Mouse (Mus musculus) heart, postnatal 0 days (tissue): ENCODE results near the gene Tmem86a. TPM values are rescaled to one million over a fixed set of nuclear protein-coding genes. Genes with fewer than 3 reads are reported as not detected.

Source experiments
- ATAC-seq: fragments of 200-750 bp; cut with Nextera tagmentation; 2 replicates; pipeline ENCODE4 v1.8.0; 2017; ENCODE audit warnings: low read depth, moderate number of reproducible peaks, moderate library complexity; ENCODE audit not compliant: insufficient read depth
- DNase-seq: peaks from one replicate; pipeline ENCODE4 v3.0.0-alpha.2; 2016; ENCODE audit warnings: low spot score
- H3K27ac ChIP-seq: fragments of 300-500 bp; sonication (generic); 2 replicates; pipeline ENCODE4 v1.5.1; 2014; ENCODE audit warnings: low read depth, mild to moderate bottlenecking
- H3K27me3 ChIP-seq: fragments of 300-500 bp; sonication (generic); 2 replicates; pipeline ENCODE4 v1.6.1; 2014; ENCODE audit warnings: low read length, mixed read lengths; ENCODE audit not compliant: control insufficient read depth, insufficient read depth
- H3K36me3 ChIP-seq: fragments of 300-500 bp; sonication (generic); replicated peaks from 2 replicates; pipeline ENCODE4 v1.6.1; 2014; ENCODE audit warnings: low read length, mixed read lengths; ENCODE audit not compliant: control insufficient read depth, insufficient read depth
- H3K4me1 ChIP-seq: fragments of 300-500 bp; sonication (generic); 2 replicates; pipeline ENCODE4 v1.6.1; 2014; ENCODE audit warnings: antibody characterized with exemption; ENCODE audit not compliant: control insufficient read depth, insufficient read depth
- H3K4me2 ChIP-seq: fragments of 300-500 bp; sonication (generic); 2 replicates; pipeline ENCODE4 v1.6.1; 2014; ENCODE audit warnings: low read depth, mild to moderate bottlenecking, low read length, moderate library complexity
- H3K4me3 ChIP-seq: fragments of 300-500 bp; sonication (generic); 2 replicates; pipeline ENCODE4 v1.5.1; 2014; ENCODE audit warnings: low read depth, low read length
- H3K9ac ChIP-seq: fragments of 300-500 bp; sonication (generic); replicated peaks from 2 replicates; pipeline ENCODE4 v1.6.1; 2014; ENCODE audit warnings: low read depth, low read length, mixed read lengths
- H3K9me3 ChIP-seq: fragments of 300-500 bp; sonication (generic); replicated peaks from 2 replicates; pipeline ENCODE4 v1.6.1; 2016; ENCODE audit warnings: low read length; ENCODE audit not compliant: control insufficient read depth
- CTCF ChIP-seq: IDR thresholded peaks from 2 replicates; pipeline ENCODE4 v1.5.1; 2016; ENCODE audit warnings: antibody characterized with exemption, control low read depth, low read depth
- EP300 ChIP-seq: IDR thresholded peaks from 2 replicates; pipeline ENCODE4 v1.6.1; 2016; ENCODE audit warnings: antibody characterized with exemption, low read depth
- WGBS: fragments of 180-500 bp; shearing (Covaris S2); extraction: QIAGEN DNeasy Blood & Tissue Kit; methylation state at CpG from one replicate; pipeline ENCODE4 v1.1.7; 2014; 5-methylcytosine and 5-hydroxymethylcytosine counted together
- polyA plus RNA-seq: library from polyadenylated mRNA; unstranded; fragments of >200 nt; fragmentation: Nextera tagmentation; extraction: Ambion mirVana; gene quantifications from 2 replicates; pipeline ENCODE4 v1.2.1, GENCODE M21; 2015
- total RNA-seq: library from RNA; depleted of rRNA; stranded (reverse); fragments of >200 nt; gene quantifications from 2 replicates; pipeline ENCODE4 v1.2.3, GENCODE M21; 2014; ENCODE audit warnings: low replicate concordance

Gene Tmem86a
- total and polyA plus RNA-seq, 2 experiments from 2014 or later, result 18.5 to 32.0 TPM

GRCm38 (mm10) chr7:47015390-47016065 is 34.9 kb upstream of the Tmem86a start:
- ATAC-seq, result peak; percentile 99
- Histone ChIP-seq H3K9me3 (no peaks in the 10 kb centered on the region), H3K4me3 (no peak overlapping the region), H3K27ac (peak overlapping the region; percentile 90), H3K9ac (peak overlapping the region; percentile 20; the same call in 1 of the 2 replicates), H3K4me1 (peaks cover 18% of the 10 kb centered on the region), H3K36me3 (no peaks in the 10 kb centered on the region), H3K4me2 (peak overlapping the region; percentile 41), H3K27me3 (no peaks in the 10 kb centered on the region)
- 5% methylated on average over 6 of the region's 6 CpGs for WGBS
- peak; percentile 88 for DNase-seq
- peak; percentile 68; the same call in 1 of the 2 replicates for TF ChIP-seq EP300
- TF ChIP-seq CTCF, result peak; percentile 83

- no peak for ATAC-seq
- 62% methylated on average over 3 of the region's 3 CpGs for WGBS
- no peak for TF ChIP-seq EP300
Observed at GRCm38 (mm10) chr7:47016602-47017001, 33.8 kb upstream of the Tmem86a start.

GRCm38 (mm10) chr7:47017146-47017545 is 33.3 kb upstream of the Tmem86a start:
- H3K4me3 ChIP-seq, result no peak overlapping the region
- no peak overlapping the region for H3K9ac ChIP-seq
- DNase-seq, result no peak
- no peaks in the 10 kb centered on the region for H3K9me3 ChIP-seq
- no peak for ATAC-seq
- TF ChIP-seq EP300 (no peak), CTCF (no peak)
- H3K4me1 ChIP-seq, result peaks cover 18% of the 10 kb centered on the region
- H3K4me2 ChIP-seq, result no peak overlapping the region
- H3K36me3 ChIP-seq, result no peaks in the 10 kb centered on the region
- H3K27ac ChIP-seq, result no peak overlapping the region
- H3K27me3 ChIP-seq, result no peaks in the 10 kb centered on the region
- WGBS, result 68% methylated on average over 7 of the region's 7 CpGs

More at GRCm38 (mm10) chr7:47016602-47017001, 33.8 kb upstream of the Tmem86a start:
- Histone ChIP-seq H3K9me3 (no peaks in the 10 kb centered on the region), H3K4me2 (no peak overlapping the region), H3K27me3 (no peaks in the 10 kb centered on the region), H3K4me1 (peaks cover 18% of the 10 kb centered on the region), H3K4me3 (no peak overlapping the region), H3K9ac (no peak overlapping the region), H3K36me3 (no peaks in the 10 kb centered on the region), H3K27ac (no peak overlapping the region)
- DNase-seq, result no peak

- H3K36me3 ChIP-seq, result no peaks in the 10 kb centered on the region
- no peak overlapping the region for H3K27ac ChIP-seq
- H3K4me3 ChIP-seq, result no peak overlapping the region
- DNase-seq (no peak), ATAC-seq (no peak)
- H3K4me2 ChIP-seq, result no peak overlapping the region
- no peaks in the 10 kb centered on the region for H3K9me3 ChIP-seq
- no peak overlapping the region for H3K9ac ChIP-seq
- no peak for TF ChIP-seq CTCF
- TF ChIP-seq EP300, result no peak
- 72% methylated on average over 5 of the region's 5 CpGs for WGBS
- H3K27me3 ChIP-seq, result no peaks in the 10 kb centered on the region
- H3K4me1 ChIP-seq, result peaks cover 7% of the 10 kb centered on the region
Observed at GRCm38 (mm10) chr7:47019641-47020040, 30.8 kb upstream of the Tmem86a start.

- no peak overlapping the region; the same call in 1 of the 2 replicates for H3K4me2 ChIP-seq
- peaks cover 6% of the 10 kb centered on the region; the same call in 1 of the 2 replicates for H3K4me1 ChIP-seq
- TF ChIP-seq EP300, result no peak
- no peak for TF ChIP-seq CTCF
- H3K9me3 ChIP-seq, result no peaks in the 10 kb centered on the region
- 7% methylated on average over 8 of the region's 8 CpGs for WGBS
- no peak for DNase-seq
- no peaks in the 10 kb centered on the region for H3K27me3 ChIP-seq
- ATAC-seq, result no peak
- H3K36me3 ChIP-seq, result no peaks in the 10 kb centered on the region
- no peak overlapping the region for H3K4me3 ChIP-seq
- no peak overlapping the region for H3K27ac ChIP-seq
- no peak overlapping the region for H3K9ac ChIP-seq
Observed at GRCm38 (mm10) chr7:47020956-47021355, 29.4 kb upstream of the Tmem86a start.

GRCm38 (mm10) chr7:47022482-47022881 is 27.9 kb upstream of the Tmem86a start:
- Histone ChIP-seq H3K36me3 (no peaks in the 10 kb centered on the region), H3K9me3 (no peaks in the 10 kb centered on the region), H3K4me1 (peaks cover 6% of the 10 kb centered on the region; the same call in 1 of the 2 replicates), H3K27ac (no peak overlapping the region), H3K9ac (no peak overlapping the region), H3K4me2 (no peak overlapping the region), H3K4me3 (no peak overlapping the region), H3K27me3 (no peaks in the 10 kb centered on the region)
- DNase-seq (no peak), ATAC-seq (no peak)
- TF ChIP-seq EP300, result no peak
- TF ChIP-seq CTCF, result no peak
- WGBS, result 53% methylated on average over 8 of the region's 8 CpGs
